Mouse (Mus musculus) liver, adult (tissue): Measurements from ENCODE around the gene Cmtm4.

Experiments used
- GATA4 ChIP-seq: IDR thresholded peaks from 2 replicates; pipeline ENCODE4 v1.6.1; 2014; ENCODE audit warnings: mild to moderate bottlenecking, low read length; ENCODE audit not compliant: insufficient replicate concordance

Cmtm4 gene

GRCm38 (mm10) chr8:104393139-104393538, 2.5 kb downstream of the Cmtm4 start:
- TF ChIP-seq GATA4 = no peak

GRCm38 (mm10) chr8:104390245-104390644, 5.4 kb downstream of the Cmtm4 start:
- no peak for TF ChIP-seq GATA4

DNA sequence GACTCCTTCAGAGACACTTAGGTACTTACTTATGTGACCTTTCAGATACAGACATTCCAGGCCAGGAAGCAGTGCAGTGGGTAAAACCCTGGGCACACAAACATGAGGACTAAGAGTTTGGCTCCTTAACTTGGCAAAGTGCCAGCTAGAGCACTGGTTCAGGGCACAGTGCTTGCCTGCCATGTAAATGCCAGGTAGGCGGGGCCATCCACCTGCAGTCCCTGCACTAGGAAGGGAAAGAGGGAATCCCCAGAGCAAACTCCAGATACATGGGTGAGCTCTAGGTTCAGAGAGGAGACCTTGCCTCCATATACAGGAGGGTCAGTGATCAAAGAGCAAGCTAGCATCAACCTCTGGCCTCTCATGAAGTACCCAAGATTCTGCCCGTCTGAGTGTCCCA, 7.6 kb downstream of the Cmtm4 start:
- no peak for TF ChIP-seq GATA4

- TF ChIP-seq GATA4 = no peak
Observed at GRCm38 (mm10) chr8:104387501-104387900, 8.1 kb downstream of the Cmtm4 start.

- no peak for TF ChIP-seq GATA4
Observed at GRCm38 (mm10) chr8:104386693-104387092, 8.9 kb downstream of the Cmtm4 start.

GRCm38 (mm10) chr8:104383977-104384376, 11.6 kb downstream of the Cmtm4 start:
- no peak for TF ChIP-seq GATA4

DNA sequence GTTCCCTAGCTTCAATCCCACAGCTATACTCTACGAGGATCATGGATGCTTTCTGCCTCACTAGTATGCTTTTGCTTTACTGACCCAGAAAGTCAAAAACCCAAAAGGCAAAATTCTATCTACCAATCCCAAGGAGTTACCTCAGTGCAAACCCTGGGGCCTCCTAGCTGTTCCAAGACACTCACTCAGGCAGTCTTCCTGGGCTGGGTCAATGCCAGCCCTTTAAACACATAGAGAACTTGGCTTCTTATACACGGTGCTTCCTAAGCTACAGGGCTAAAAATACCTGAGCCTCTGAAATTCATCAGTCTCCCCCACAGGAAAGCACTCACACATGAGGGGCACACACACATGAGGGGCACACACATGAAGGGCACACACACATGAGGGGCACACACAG, 12.3 kb downstream of the Cmtm4 start:
- no peak for TF ChIP-seq GATA4

DNA sequence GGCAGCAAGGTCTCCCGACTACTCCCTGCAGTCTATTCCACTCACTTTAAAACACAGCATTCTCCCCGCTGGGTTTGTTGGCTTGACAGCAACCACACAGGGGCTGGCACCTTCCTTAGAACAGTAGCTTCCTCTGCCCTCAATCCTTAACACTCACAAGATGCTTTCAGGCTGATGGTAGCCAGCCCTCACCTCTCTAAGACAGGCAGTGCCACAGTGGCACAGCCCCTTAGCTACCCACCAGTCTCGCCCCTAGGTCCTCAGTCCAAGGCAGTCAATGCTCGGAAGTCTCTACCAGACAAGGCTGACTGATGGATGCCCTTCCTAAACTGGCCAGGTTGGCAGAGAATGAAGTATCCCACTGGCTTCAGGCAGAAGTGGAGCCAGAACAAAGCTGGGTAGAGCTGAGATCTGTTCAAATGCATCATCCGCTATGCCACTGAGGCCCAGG, 14.6 kb downstream of the Cmtm4 start:
- TF ChIP-seq GATA4 = no peak

DNA sequence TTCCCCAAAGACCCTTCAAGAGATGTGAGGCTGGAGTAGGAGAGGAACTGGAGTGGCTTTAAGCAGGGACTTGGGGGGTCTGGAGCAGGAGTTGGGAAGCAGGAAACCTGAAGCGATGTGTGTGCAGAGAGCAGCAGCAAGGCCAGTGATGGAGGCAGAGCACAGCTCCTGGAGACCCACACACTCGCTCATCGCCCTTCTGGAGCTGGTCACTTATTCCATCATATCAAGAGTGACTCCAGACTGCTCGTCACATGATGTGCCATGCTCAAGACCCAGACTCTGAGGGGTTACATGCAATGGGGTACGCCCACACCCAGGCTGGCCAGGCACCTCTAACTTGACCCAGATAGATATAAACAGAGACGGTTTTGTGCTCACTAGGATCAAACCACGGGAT, 15.3 kb downstream of the Cmtm4 start:
- TF ChIP-seq GATA4 = no peak

- no peak for TF ChIP-seq GATA4
Observed at GRCm38 (mm10) chr8:104379301-104379836, 16.2 kb downstream of the Cmtm4 start.

- no peak for TF ChIP-seq GATA4
Observed at GRCm38 (mm10) chr8:104376669-104377068, 18.9 kb downstream of the Cmtm4 start.

DNA sequence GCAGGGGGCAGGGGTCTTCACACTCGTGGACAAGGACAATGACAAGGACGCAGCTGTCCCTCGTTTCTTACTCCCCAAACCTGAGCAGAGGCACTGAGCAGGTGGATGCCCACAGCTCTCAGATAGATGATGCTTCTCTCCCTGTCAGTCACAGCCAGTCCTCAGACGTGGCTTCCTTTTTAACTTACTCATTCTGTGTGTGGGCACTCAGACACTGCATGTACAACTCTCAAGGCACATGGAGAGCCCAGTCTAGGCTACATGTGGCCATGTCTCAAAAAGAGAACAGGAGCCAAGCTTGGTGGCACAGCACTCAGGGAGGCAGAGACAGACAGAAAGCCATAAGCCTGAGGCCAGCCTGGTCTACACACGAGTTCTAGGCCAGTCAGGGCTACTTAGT, 19.6 kb downstream of the Cmtm4 start:
- TF ChIP-seq GATA4 = no peak

DNA sequence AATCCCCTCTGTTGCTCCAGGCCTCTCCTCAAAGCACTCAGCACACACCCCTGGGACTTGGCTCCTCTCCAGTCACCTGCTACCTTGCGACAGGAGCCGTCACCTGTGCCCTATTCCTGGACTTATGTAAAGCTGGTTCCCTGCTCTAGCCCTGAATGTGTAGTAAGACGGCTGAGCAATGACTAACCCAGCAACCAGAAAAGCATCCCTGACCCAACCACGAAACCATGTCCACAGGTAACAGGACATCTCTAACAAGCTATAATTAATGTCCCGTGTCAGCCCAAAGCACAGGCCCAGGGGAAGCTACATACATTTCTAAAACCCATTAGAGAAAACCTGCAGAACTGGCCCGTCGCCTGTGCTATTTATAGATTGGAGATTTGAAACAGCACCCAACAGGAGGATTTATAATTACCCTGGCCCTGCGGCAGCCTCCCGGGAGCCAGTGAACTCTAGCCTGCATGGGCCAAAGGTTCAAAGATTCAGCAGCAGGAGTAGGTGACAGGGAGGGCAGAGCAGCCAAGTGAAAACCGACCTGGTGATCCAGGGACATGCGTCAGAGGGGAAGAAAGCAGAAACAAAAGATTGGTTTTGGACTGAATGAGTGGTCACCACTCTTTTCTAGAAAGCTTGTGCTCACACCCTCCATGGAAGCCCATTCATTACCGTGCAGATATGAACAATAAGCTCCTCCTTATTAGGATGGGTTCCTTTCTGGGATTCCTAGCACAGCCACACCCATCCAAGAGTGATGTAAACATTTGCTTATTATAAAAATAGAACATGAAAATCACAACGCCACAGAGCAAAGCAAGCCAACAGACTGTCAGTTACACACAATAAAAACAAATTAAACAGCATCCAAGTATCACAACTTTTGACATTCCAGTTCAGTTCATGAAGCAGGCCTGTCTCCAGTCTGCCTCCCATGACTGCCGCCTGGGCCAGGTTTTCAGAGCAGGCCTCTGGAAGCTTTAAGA, 20.5 kb downstream of the Cmtm4 start:
- no peak for TF ChIP-seq GATA4

DNA sequence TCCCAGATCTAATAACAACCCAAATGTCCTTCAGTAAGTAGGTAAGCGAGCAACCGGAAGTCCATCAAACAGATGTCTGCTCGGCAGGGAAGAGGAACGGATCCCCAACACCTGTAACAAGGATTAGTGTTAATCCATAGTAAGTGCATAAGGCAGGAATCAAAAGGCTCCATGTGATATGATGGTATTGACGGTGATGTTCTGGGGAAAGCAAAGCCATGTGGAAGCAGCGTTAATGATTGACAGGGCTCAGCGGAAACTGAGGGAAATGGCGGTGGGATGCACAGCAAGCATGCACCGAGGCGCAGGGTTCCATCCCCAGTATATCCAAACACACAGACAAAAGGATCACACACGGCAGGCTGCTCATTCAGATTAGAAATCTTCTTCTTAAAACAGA, 21.3 kb downstream of the Cmtm4 start:
- no peak for TF ChIP-seq GATA4

GRCm38 (mm10) chr8:104373779-104374178, 21.8 kb downstream of the Cmtm4 start:
- TF ChIP-seq GATA4 = no peak

DNA sequence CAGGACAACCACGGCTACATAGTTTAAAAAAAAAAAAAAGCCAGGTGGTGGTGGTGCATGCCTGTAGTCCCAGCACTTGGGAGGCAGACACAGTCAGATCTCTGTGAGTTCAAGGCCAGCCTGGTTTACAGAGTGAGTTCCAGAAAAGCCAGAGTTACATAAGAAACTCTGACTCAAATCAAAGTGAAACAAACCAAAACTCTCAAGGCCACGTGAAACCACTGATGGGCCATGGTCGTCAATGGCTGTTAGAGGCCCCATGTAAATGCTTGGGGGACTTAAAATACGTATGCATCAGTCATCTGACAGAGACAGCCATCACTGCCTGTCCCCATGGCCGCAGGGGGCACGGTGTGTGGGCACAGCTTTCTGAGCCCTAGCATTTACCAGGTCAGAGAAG, 24.5 kb downstream of the Cmtm4 start:
- no peak for TF ChIP-seq GATA4

- no peak for TF ChIP-seq GATA4
Observed at GRCm38 (mm10) chr8:104370071-104370470, 25.5 kb downstream of the Cmtm4 start.

- no peak for TF ChIP-seq GATA4
Observed at GRCm38 (mm10) chr8:104369591-104369990, 26.0 kb downstream of the Cmtm4 start.
